Mouse (Mus musculus) bone marrow macrophage, adult 2 months (primary cell): ENCODE data around the gene Scamp4. TPM values are rescaled to one million over a fixed set of nuclear protein-coding genes. Genes with fewer than 3 reads are reported as not detected.

Experiments
- H3K27ac ChIP-seq: 2 replicates; pipeline ENCODE4 v1.5.1; 2012; ENCODE audit warnings: low read depth, low read length; ENCODE audit not compliant: insufficient read depth
- H3K4me1 ChIP-seq: 2 replicates; pipeline ENCODE4 v1.6.1; 2012; ENCODE audit warnings: low read length; ENCODE audit not compliant: control insufficient read depth, insufficient read depth
- H3K4me3 ChIP-seq: 2 replicates; pipeline ENCODE4 v1.5.1; 2012; ENCODE audit warnings: mild to moderate bottlenecking, low read length, moderate library complexity; ENCODE audit not compliant: insufficient read depth
- CTCF ChIP-seq: IDR thresholded peaks from 2 replicates; pipeline ENCODE4 v1.5.1; 2012; ENCODE audit warnings: low read depth, mild to moderate bottlenecking, low read length, moderate library complexity
- POLR2A ChIP-seq: IDR thresholded peaks from 2 replicates; pipeline ENCODE4 v1.6.1; 2012; ENCODE audit warnings: mild to moderate bottlenecking, low read depth, low read length, borderline replicate concordance
- polyA plus RNA-seq: library from polyadenylated mRNA; stranded (reverse); fragments of >200 nt; gene quantifications from 2 replicates; pipeline ENCODE4 v1.2.4, GENCODE M21; 2012; ENCODE audit not compliant: missing spikeins, insufficient read depth, insufficient read length

Gene Scamp4
- polyA plus RNA-seq, result 29.3 and 35.4 TPM in 2 replicates

GRCm38 (mm10) chr10:80602698-80603325 lies at the start of gene Scamp4, which contains the start of gene Adat3:
Gene Scamp4, plus strand, starts transcription at chr10:80602872.
Gene Adat3, plus strand, starts transcription at chr10:80602880.
- Histone ChIP-seq H3K4me1 (peaks cover 21% of the 10 kb centered on the region), H3K27ac (peak within 1 kb of the TSS; percentile 86), H3K4me3 (peak within 1 kb of the TSS; percentile 96)
- TF ChIP-seq POLR2A, result no peak
- no peak for TF ChIP-seq CTCF

- H3K27ac ChIP-seq, result no peak overlapping the region
- H3K4me3 ChIP-seq, result no peak overlapping the region
- no peak for TF ChIP-seq CTCF
- TF ChIP-seq POLR2A, result no peak
- H3K4me1 ChIP-seq, result peaks cover 11% of the 10 kb centered on the region
Measured at GRCm38 (mm10) chr10:80553575-80553974, 49.1 kb upstream of the Scamp4 start.

DNA sequence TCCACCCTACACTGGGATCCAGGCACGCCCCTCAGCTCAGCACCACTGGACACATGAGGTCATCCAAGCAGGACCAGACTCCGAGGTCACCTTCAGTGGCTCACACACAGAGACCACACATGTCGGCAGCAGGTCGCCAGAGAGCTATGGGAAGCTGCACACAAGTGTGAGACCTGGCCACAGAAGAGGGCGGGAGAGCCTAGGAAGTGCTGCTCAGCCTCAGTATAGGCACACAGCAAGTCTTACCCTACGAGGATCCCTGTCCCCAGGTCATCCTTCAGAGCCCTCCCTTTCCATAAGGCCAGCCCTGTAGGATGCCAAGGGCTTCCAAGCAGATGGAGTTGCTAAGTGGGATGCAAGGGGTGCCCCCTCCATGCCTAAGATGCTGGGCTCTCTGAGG lies 48.7 kb upstream of the Scamp4 start:
- H3K27ac ChIP-seq, result no peak overlapping the region
- no peak overlapping the region for H3K4me3 ChIP-seq
- peaks cover 15% of the 10 kb centered on the region for H3K4me1 ChIP-seq
- TF ChIP-seq CTCF, result no peak
- TF ChIP-seq POLR2A, result no peak

DNA sequence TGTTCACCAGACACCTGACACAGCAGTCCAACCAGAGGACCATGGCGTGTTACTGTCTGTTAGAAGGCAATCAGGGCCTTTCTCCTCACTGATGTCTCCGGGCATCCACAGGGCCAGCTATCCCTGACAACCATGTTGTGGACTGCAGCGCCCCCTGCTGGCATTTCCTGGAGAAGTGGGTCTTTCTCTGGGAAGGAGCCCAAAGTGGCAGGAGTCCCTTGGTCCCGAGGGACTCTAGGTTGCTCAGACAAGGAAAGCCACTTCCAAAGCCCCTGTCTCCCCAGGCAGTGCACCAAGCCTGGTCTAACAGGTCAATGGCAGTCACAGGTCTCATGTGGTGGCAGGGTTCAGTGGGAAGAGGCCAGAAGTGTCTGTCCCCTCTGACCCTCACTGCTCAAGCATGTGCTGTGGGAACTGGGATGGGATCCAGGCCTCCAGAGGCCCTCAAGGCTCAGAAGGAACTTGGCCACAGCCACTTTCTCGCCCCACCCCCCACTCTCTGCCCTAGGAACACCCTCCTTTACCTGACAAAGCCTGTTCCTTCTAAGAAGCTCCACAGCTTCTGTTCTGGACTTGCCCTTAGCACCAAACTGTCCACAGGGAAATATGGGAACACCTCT lies 45.2 kb upstream of the Scamp4 start:
- H3K4me1 ChIP-seq, result peaks cover 27% of the 10 kb centered on the region
- H3K27ac ChIP-seq, result no peak overlapping the region
- no peak for TF ChIP-seq POLR2A
- TF ChIP-seq CTCF, result peak; percentile 80
- H3K4me3 ChIP-seq, result no peak overlapping the region

- Histone ChIP-seq H3K4me1 (peaks cover 28% of the 10 kb centered on the region), H3K4me3 (peak overlapping the region; percentile 11; the same call in 1 of the 2 replicates), H3K27ac (no peak overlapping the region)
- no peak for TF ChIP-seq POLR2A
- TF ChIP-seq CTCF, result no peak
Measured at GRCm38 (mm10) chr10:80559431-80559830, 43.2 kb upstream of the Scamp4 start.

- H3K4me1 ChIP-seq, result peaks cover 28% of the 10 kb centered on the region
- peak overlapping the region; percentile 100 for H3K4me3 ChIP-seq
- no peak for TF ChIP-seq CTCF
- TF ChIP-seq POLR2A, result no peak
- H3K27ac ChIP-seq, result peak overlapping the region; percentile 46
Measured at GRCm38 (mm10) chr10:80560621-80561020, 42.1 kb upstream of the Scamp4 start.

DNA sequence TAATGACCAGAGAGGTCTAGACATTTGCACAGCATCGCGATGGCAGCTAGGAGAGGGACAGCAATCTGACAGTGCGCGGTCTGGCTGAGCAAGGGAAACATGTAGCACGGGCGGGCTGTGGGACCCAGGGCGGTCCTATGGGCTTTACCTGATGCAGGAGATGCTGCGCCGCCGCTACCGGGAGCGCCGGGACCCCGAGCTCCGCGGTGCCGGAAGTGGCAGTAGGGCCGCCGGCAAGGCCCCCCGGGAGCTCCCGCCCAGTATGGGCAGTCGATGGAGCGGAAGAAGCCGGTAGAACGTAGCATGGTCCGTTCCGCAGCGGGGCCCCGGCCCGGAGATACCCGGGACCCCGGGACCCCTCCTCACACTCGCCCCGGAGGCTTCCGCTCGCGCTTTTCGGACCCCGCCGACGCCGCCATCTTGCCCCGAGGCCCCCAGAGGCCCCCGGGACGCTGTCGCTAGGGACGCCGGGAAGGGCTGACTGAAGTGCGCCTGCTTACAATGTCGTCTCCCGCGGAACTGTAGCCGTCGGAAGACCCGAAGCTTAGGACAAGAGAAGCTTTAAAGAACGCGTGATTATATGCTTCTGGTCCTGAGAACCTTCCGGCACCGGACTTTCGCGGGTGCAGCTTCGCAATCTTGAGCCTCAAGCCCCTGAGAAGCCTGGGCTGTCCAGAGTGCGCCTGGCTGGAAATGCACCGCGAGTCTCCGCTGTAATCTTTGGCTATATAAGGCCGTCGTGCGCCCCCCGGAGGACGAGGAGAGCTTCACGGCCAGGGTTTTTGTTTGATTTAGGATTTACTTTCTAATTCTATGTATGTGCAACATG lies 41.3 kb upstream of the Scamp4 start, which contains the start of gene Rexo1:
Rexo1 (minus strand) TSS at position 445 of the 829 bp plus-strand sequence.
- H3K4me1 ChIP-seq, result peaks cover 28% of the 10 kb centered on the region

GRCm38 (mm10) chr10:80566375-80567092 lies 36.1 kb upstream of the Scamp4 start:
- Histone ChIP-seq H3K4me3 (no peak overlapping the region), H3K27ac (no peak overlapping the region), H3K4me1 (peaks cover 24% of the 10 kb centered on the region)
- TF ChIP-seq CTCF, result peak; percentile 85
- TF ChIP-seq POLR2A, result no peak

More for the DNA sequence above, 41.3 kb upstream of the Scamp4 start, which contains the start of gene Rexo1:
- Histone ChIP-seq H3K4me3 (peak within 1 kb of the TSS; percentile 100), H3K27ac (peak within 1 kb of the TSS; percentile 86)
- TF ChIP-seq POLR2A, result peak; percentile 28; the same call in 1 of the 2 replicates
- peak; percentile 79 for TF ChIP-seq CTCF

- Histone ChIP-seq H3K27ac (no peak overlapping the region), H3K4me1 (peaks cover 23% of the 10 kb centered on the region), H3K4me3 (no peak overlapping the region)
- no peak for TF ChIP-seq CTCF
- TF ChIP-seq POLR2A, result no peak
Measured at GRCm38 (mm10) chr10:80568876-80569275, 33.8 kb upstream of the Scamp4 start.
